Mouse (Mus musculus): ENCODE results near the gene Spata45.

Spata45 gene

DNA sequence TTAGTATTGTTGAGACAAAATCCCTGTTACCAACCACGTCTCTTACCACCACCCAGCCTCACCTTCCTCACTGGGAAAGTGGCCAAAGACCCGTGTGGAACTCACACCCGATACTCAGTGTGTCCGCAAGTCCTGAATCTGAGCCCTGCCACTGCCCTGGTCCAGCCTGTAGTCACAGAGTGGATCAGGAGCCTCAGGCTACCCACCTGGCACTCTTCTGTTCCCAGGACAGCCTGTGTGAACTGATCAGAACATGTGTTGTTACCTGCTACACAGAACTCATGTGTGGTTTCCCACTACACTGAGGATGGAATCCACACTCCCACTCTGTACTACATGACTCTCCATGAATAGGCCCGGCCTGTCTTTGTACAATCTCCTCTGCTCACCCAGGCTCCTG is 5.7 kb downstream of the Spata45 start:
- no peak for DNase-seq

- no peak for DNase-seq
These were observed 6.2 kb downstream of the Spata45 start for GRCm38 (mm10) chr1:191042688-191043087.

GRCm38 (mm10) chr1:191045264-191045663 is 8.8 kb downstream of the Spata45 start:
- DNase-seq = no peak

DNA sequence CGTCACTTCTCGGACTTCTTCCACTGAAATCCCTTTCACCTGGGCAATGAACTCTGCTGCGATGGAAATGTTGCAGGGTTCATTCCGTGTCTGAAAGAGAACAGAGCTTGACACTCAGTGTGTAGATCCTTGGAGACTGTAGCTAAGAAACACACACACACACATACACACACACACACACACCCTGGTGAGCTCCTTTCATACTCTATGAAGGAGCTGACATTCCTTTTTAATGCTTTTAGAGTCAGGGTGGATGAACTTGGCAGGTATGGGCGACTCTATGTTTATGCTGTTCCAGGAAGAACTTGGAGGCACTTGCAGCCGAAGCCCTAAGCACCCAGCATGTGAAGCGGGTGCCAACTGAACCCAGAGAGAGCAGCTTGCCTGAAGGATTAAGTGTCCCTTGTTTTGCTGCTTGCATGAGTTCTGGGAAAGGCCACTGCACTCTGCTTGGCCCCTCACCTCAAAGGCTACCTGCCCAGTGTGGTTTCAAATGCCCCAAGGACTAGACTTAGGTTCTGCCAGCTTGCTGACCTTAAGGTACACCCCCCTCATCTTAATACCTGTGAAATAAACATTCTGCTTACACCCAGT is 9.9 kb downstream of the Spata45 start:
- DNase-seq = no peak

DNA sequence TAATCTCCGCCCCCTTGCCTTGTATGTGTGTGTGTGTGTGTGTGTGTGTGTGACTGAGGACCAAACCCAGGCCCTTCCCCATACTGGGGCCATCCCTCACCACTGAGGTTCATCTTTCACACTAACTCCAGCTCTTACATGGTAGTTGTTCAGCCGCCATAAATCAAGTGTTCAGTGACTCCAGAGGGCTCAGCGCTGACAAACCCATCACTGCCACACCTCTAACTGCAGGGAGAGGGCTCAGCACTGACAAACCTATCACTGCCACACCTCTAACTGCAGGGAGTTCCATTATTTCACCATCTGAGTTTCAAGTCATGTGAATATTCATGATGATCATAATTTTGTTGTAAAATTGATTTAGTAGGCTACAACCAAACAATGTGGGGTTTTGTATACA is 17.1 kb downstream of the Spata45 start:
- DNase-seq = no peak

DNA sequence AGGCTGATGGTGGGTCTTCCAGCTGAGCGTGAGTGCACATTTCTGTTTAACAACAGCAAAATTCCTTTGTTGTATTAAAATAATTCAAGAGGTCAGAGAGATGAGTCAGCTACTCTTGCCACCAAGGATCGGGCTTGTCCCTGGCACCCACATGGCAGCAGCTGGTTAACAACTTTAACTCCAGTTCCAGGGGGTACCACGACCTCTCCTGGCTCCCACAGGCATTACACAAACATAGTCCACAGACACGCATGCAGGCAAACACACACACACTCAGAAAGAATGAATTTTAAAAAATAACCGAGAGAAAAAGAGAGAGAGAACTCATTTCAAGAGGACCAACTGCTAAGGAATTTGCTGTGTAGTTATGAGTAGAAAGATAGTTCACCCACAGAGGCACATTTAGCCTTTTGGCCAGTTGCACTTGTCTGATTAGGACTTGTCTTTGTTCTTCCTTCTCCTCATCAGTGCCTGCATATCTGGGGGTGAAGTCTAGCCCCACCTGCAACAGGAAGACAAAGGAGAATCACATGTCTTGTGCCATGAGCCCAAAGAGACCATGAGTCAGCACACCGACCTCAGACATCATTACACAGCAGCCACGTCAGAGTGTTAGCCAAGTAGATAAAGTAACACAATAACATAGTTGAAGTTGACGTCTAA is 18.6 kb downstream of the Spata45 start:
- DNase-seq = no peak

DNA sequence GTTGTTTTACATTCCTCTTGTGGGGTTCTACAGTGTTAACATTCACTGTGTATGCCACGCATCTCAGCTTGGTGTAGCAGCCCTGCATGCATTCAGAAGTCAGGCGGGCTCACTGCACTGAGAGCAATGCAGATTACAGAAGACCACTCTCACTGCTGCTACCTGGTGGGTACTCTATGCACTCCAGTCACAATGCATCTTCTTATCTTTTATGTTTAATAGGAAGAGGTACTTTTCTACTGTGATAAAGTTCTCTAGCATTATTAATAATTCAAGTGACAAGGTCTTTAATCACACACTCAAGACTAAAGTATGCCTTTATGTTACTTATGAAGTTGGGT is 19.1 kb downstream of the Spata45 start:
- no peak for DNase-seq

DNA sequence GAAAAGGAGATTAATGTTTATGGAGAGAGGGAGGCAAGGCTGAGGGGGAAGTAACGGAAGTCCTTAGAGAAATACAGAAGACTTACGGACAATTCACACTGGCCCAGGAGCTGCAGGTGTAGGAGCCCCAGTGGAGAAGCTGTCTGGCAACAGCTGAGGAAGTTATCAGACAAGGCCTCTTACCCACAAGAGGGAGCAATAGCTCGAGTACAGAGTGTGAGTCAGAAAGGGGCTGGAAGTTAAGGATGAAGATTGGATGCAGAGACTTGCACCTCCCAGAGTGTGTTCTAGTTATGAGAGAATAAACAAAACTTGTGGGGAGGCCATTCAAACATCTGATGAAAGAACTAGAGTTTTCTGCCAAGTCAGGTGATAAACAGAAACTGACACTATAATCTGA is 21.0 kb downstream of the Spata45 start:
- DNase-seq = no peak

DNA sequence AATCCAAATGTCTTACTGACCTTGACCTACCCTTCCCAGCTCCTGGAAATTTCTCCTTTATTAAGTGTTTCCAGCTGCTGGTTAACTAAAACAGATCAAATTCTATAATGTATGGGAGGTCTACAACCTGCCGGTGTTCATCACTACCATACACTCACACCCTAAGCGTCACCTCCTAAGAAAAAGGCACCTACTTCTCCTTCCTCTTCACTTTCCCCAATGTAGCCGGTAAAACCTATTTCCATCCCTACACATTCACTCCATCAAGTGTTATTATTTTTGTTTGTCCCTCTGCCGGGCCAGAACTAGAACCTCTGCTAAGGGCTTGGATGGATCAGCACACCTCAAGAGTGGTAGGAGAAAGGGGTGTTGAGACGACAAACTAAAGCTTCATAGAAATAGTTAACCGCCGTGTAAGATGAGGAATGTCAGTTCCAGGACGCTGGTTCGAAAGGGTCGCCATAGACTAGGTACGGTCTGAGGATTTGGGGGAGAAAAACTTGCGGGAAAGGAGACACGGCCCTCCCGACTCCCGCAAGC is 25.9 kb downstream of the Spata45 start:
- DNase-seq = no peak

DNA sequence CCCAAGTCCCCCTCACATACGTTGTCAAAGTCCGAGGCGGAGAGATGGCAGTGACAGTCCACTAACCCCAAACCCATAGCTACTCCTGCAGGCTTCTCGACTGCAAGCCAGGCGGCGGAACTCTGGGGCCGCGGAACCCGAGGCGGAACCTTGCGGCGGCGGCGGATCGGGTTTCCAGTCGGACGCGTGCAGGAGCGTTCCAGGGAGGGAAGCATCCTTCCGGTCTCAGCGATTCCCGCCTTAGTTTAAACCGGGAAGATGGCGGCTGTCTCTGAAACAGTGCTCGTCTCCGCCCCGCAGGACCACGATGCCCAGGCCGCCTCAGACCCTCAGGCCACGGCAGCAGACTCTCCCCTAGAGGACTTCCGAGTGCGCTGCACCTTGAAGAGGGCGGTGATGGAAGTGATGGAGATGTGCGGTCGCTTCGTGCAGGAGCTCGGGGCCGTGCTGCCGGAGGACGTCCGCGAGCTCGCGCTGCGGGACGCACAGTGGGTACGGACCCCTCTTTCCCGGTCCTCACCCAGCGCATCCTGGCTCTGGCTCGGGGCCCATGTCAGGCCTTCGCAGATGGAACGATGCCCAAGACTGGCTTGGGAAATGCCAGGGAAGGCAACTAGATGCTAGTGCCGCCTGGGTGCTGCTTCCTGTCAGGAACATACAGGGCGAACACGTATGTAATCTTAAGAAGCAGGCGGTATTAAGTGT is 26.5 kb downstream of the Spata45 start, which contains the start of the genes Tatdn3 and Nsl1:
Gene Tatdn3 (minus strand): TSS at position 152 of the 705 bp plus-strand sequence.
Gene Nsl1 (plus strand): TSS at position 232 of the 705 bp plus-strand sequence.
- peak; percentile 91 for DNase-seq

GRCm38 (mm10) chr1:191063700-191064099 is 27.3 kb downstream of the Spata45 start:
- DNase-seq = no peak

DNA sequence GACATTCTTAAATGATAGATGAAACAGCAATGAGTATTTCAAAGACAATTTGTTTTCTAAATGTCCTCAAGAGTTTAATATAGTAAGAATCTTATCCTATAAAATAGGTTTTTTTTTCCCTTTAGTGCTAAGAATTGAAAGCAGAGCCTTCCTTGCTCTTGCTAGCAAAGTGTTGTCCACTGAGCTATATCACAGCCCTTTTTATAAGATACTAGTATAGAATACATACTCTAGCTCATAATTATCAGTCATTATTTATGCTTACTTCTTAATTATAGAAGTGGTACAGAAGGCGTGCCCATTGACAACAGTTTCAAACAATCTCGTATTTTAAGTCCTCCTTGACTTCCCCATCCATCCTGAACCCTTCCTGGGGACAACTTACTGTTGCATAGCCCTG is 28.1 kb downstream of the Spata45 start:
- no peak for DNase-seq

DNA sequence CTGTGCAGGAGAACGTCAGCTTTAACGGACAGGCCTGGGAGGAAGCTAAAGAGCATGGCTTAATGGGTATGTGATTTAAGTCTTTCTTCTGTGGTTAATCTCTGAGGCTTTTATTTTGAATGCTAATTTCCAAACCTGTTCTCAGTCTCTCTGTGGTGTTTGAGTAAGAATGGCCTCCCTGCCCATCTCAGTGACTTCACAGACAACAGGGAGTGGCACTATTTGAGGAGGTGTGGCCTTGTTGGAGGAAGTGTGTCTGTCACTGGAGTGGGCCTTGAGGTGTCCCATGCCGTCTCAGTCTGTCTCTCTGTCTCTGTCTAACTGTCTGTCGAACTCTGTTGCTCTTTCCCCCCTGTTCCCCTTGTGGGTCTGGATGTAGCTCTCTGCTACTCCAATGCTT is 28.7 kb downstream of the Spata45 start:
- no peak for DNase-seq

GRCm38 (mm10) chr1:191068377-191068776 is 31.9 kb downstream of the Spata45 start:
- no peak for DNase-seq

GRCm38 (mm10) chr1:191070259-191070658 is 33.8 kb downstream of the Spata45 start:
- DNase-seq = no peak

DNA sequence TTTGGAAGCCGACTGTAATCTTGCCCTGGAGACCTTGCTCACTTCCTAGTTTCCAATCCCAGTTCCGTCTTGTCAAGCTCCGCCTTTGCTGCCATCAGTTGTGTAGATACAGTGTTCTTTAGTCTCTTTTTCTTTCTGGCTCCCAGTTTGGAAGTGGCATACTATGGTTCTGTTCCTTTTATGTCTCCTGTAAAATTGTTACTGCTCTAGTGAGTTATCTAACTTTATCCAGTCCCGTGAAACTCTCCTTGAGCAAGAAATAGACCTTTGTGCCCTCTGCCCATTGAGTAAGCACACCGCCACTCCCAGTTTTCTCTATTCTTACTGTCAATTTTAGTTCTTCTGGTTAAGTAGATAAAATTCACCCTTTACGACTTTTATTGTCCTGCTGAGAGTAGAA is 35.2 kb downstream of the Spata45 start:
- no peak for DNase-seq

DNA sequence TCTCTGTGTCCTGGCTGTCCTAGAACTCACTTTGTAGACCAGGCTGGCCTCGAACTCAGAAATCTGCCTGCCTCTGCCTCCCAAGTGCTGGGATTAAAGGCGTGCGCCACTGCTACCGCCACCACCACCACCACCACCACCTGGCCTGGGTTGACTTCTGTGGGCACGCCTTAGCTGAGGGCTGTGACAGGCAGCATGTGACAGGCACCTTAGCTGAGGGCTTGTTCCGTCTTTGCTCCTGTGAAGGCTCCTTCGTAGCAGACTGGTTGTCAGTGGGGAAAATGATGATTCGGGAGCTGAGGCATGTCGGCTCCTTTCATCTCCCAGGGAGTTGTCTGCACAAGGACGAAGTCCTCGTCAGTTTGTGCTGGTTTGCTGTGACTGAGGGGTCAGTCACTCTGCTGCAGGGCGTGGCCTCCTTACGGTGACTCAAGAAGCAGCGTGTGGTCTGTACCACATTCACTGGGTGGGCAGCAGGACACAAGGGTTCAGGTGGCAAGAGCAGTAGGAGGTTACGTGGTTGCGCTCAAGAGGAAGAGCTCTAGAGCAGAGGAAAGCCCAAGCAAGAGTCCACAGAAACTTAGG is 36.0 kb downstream of the Spata45 start:
- no peak for DNase-seq

DNA sequence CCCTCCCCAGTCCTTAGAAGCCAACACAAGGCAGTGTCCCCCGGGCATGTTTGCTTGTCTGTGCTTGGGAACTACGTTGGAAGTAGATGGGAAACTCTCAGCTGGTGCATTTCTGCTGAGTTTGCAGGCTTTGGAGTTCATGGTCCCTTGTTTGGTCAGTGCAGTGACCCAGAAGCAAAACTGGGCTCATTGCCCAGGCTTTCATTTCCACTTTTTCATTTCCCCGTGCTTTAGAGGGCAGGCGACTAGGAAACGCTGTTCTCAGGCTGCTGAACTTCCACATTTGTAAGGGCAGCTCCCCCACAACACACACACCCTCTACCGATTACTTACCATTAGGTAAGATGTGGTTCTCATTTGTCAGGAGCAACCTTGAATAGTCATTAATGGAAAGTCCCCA is 36.6 kb downstream of the Spata45 start:
- no peak for DNase-seq

GRCm38 (mm10) chr1:191073486-191073885 is 37.0 kb downstream of the Spata45 start:
- DNase-seq = no peak

GRCm38 (mm10) chr1:191075199-191075883 is 38.9 kb downstream of the Spata45 start:
- DNase-seq = peak; percentile 49

GRCm38 (mm10) chr1:191083230-191083629 is 46.8 kb downstream of the Spata45 start:
- no peak for DNase-seq

GRCm38 (mm10) chr1:191084951-191085559 is 48.6 kb downstream of the Spata45 start:
- DNase-seq = no peak

- no peak for DNase-seq
These were observed 49.2 kb downstream of the Spata45 start for GRCm38 (mm10) chr1:191085597-191085996.

Measured in right cerebral cortex, adult 18-20 months (tissue).